Mouse (Mus musculus) kidney, adult 2 months (tissue): ENCODE measurements at regions not wholly inside any gene's neighbourhood (a gene's known extent, or its start where the extent isn't known, plus 50 kb on each side); places are given as distances from the start of the nearest gene placed in this dataset.
A peak's percentile ranks its signal among the peaks of the same experiment; 100 is the strongest.

ENCODE experiments used
- DNase-seq: peaks from one replicate; pipeline ENCODE4 v3.0.0; 2021
- H3K27ac ChIP-seq: fragments of 200-500 bp; 2 replicates; pipeline ENCODE4 v1.5.1; 2012; ENCODE audit warnings: low read depth, low read length, control low read depth, inconsistent platforms; ENCODE audit not compliant: insufficient read depth
- H3K27me3 ChIP-seq: fragments of 200-500 bp; replicated peaks from 2 replicates; pipeline ENCODE4 v1.6.1; 2012; ENCODE audit warnings: mild to moderate bottlenecking, moderate library complexity, low read length, inconsistent platforms; ENCODE audit not compliant: control insufficient read depth, insufficient read depth
- H3K36me3 ChIP-seq: fragments of 200-500 bp; 2 replicates; pipeline ENCODE4 v1.6.1; 2012; ENCODE audit warnings: mild to moderate bottlenecking, moderate library complexity, low read length, inconsistent platforms; ENCODE audit not compliant: control insufficient read depth, insufficient read depth
- H3K4me1 ChIP-seq: fragments of 200-500 bp; 2 replicates; pipeline ENCODE4 v1.6.1; 2011; ENCODE audit warnings: low read length; ENCODE audit not compliant: control insufficient read depth, insufficient read depth
- H3K4me3 ChIP-seq: fragments of 200-500 bp; 2 replicates; pipeline ENCODE4 v1.5.1; 2011; ENCODE audit warnings: mild to moderate bottlenecking, low read depth, low read length, control low read depth; ENCODE audit not compliant: insufficient read depth
- CTCF ChIP-seq: fragments of 200-500 bp; conservative IDR thresholded peaks from 2 replicates; pipeline ENCODE4 v1.5.1; 2011; ENCODE audit warnings: low read depth, mild to moderate bottlenecking, control low read depth, low read length, moderate library complexity, mixed read lengths; ENCODE audit not compliant: insufficient read depth, insufficient read length
- POLR2A ChIP-seq: fragments of 200-500 bp; IDR thresholded peaks from one replicate; pipeline ENCODE4 v1.6.1; 2011; ENCODE audit warnings: low read depth, low read length, control low read depth
- WGBS: fragments of 180-500 bp; shearing (Covaris S2); methylation state at CpG from one replicate; pipeline ENCODE4 v1.1.7; 2018; 5-methylcytosine and 5-hydroxymethylcytosine counted together

GRCm38 (mm10) chr5:126392306-126392705 is 849.3 kb upstream of the Tmem132c start:
- Histone ChIP-seq H3K36me3 (no peaks in the 10 kb centered on the region), H3K4me3 (no peak overlapping the region), H3K27me3 (no peaks in the 10 kb centered on the region), H3K27ac (no peak overlapping the region), H3K4me1 (no peaks in the 10 kb centered on the region)
- no peak for DNase-seq
- WGBS: 51% methylated on average over 1 of the region's 1 CpGs
- TF ChIP-seq CTCF (no peak), POLR2A (no peak)

GRCm38 (mm10) chr5:126395331-126395730 is 846.3 kb upstream of the Tmem132c start:
- Histone ChIP-seq H3K4me1 (no peaks in the 10 kb centered on the region), H3K4me3 (no peak overlapping the region), H3K27ac (no peak overlapping the region), H3K36me3 (no peaks in the 10 kb centered on the region), H3K27me3 (no peaks in the 10 kb centered on the region)
- peak; percentile 7 for DNase-seq
- 48% methylated on average over 8 of the region's 8 CpGs for WGBS
- TF ChIP-seq CTCF (no peak), POLR2A (no peak)

- no peak overlapping the region for H3K4me3 ChIP-seq
- no peaks in the 10 kb centered on the region for H3K27me3 ChIP-seq
- H3K36me3 ChIP-seq: no peaks in the 10 kb centered on the region
- no peak overlapping the region for H3K27ac ChIP-seq
- DNase-seq: no peak
- TF ChIP-seq CTCF: 0 out of 2 replicates have a peak, but pooled peaks have one; percentile 7
- TF ChIP-seq POLR2A: no peak
- WGBS: 81% methylated on average over 1 of the region's 1 CpGs
- H3K4me1 ChIP-seq: no peaks in the 10 kb centered on the region
These were observed 809.9 kb upstream of the Tmem132c start for GRCm38 (mm10) chr5:126431748-126432147.

- Histone ChIP-seq H3K27ac (no peak overlapping the region), H3K4me1 (no peaks in the 10 kb centered on the region), H3K27me3 (no peaks in the 10 kb centered on the region), H3K4me3 (no peak overlapping the region), H3K36me3 (no peaks in the 10 kb centered on the region)
- no peak for DNase-seq
- TF ChIP-seq CTCF: no peak
- TF ChIP-seq POLR2A: no peak
- 77% methylated on average over 1 of the region's 1 CpGs for WGBS
These were observed 802.9 kb upstream of the Tmem132c start for GRCm38 (mm10) chr5:126438696-126439095.

GRCm38 (mm10) chr5:126440516-126440915 is 801.1 kb upstream of the Tmem132c start:
- DNase-seq: no peak
- H3K27ac ChIP-seq: no peak overlapping the region
- TF ChIP-seq CTCF (no peak), POLR2A (no peak)
- 89% methylated on average over 1 of the region's 1 CpGs for WGBS
- H3K36me3 ChIP-seq: no peaks in the 10 kb centered on the region
- H3K4me3 ChIP-seq: no peak overlapping the region
- no peaks in the 10 kb centered on the region for H3K4me1 ChIP-seq
- H3K27me3 ChIP-seq: no peaks in the 10 kb centered on the region

GRCm38 (mm10) chr5:126475761-126476160 is 765.8 kb upstream of the Tmem132c start:
- Histone ChIP-seq H3K27me3 (no peaks in the 10 kb centered on the region), H3K4me1 (no peaks in the 10 kb centered on the region), H3K36me3 (no peaks in the 10 kb centered on the region), H3K4me3 (no peak overlapping the region), H3K27ac (no peak overlapping the region)
- WGBS: 19% methylated on average over 3 of the region's 3 CpGs
- no peak for TF ChIP-seq POLR2A
- TF ChIP-seq CTCF: no peak
- no peak for DNase-seq

- no peaks in the 10 kb centered on the region; the same call in 1 of the 2 replicates for H3K27me3 ChIP-seq
- TF ChIP-seq CTCF (no peak), POLR2A (no peak)
- no peak overlapping the region for H3K27ac ChIP-seq
- H3K36me3 ChIP-seq: no peaks in the 10 kb centered on the region
- H3K4me1 ChIP-seq: no peaks in the 10 kb centered on the region
- DNase-seq: no peak
- no peak overlapping the region for H3K4me3 ChIP-seq
- WGBS: 72% methylated on average over 4 of the region's 4 CpGs
These were observed 719.5 kb upstream of the Tmem132c start for GRCm38 (mm10) chr5:126522076-126522475.
